Mouse (Mus musculus) midbrain, embryonic 12.5 days (tissue): ENCODE measurements at regions not wholly inside any gene's neighbourhood (a gene's known extent, or its start where the extent isn't known, plus 50 kb on each side); places are given as distances from the start of the nearest gene placed in this dataset.

Experiments used
- ATAC-seq: fragments of 200-750 bp; cut with Nextera tagmentation; 2 replicates; pipeline ENCODE4 v1.8.0; 2017; ENCODE audit warnings: low read depth, moderate TSS enrichment, moderate library complexity; ENCODE audit not compliant: low FRiP score
- H3K27ac ChIP-seq: fragments of 300-500 bp; sonication (generic); replicated peaks from 2 replicates; pipeline ENCODE4 v1.5.1; 2016; ENCODE audit warnings: mild to moderate bottlenecking
- H3K27me3 ChIP-seq: fragments of 300-500 bp; sonication (generic); 2 replicates; pipeline ENCODE4 v1.6.1; 2016; ENCODE audit warnings: mild to moderate bottlenecking
- H3K36me3 ChIP-seq: fragments of 300-500 bp; sonication (generic); 2 replicates; pipeline ENCODE4 v1.6.1; 2016
- H3K4me1 ChIP-seq: fragments of 300-500 bp; sonication (generic); 2 replicates; pipeline ENCODE4 v1.6.1; 2016
- H3K4me2 ChIP-seq: fragments of 300-500 bp; sonication (generic); replicated peaks from 2 replicates; pipeline ENCODE4 v1.6.1; 2016; ENCODE audit warnings: mild to moderate bottlenecking, moderate library complexity
- H3K4me3 ChIP-seq: fragments of 300-500 bp; sonication (generic); 2 replicates; pipeline ENCODE4 v1.5.1; 2016; ENCODE audit warnings: mild to moderate bottlenecking
- H3K9ac ChIP-seq: fragments of 300-500 bp; sonication (generic); replicated peaks from 2 replicates; pipeline ENCODE4 v1.6.1; 2016; ENCODE audit warnings: mild to moderate bottlenecking, moderate library complexity
- H3K9me3 ChIP-seq: fragments of 300-500 bp; sonication (generic); 2 replicates; pipeline ENCODE4 v1.6.1; 2016; ENCODE audit warnings: mild to moderate bottlenecking
- WGBS: fragments of 180-500 bp; shearing (Covaris S2); methylation state at CpG from one replicate; pipeline ENCODE4 v1.1.7; 2016; 5-methylcytosine and 5-hydroxymethylcytosine counted together

GRCm38 (mm10) chr13:28866686-28867085, 86.8 kb downstream of the Sox4 start:
- H3K4me1 ChIP-seq = 0 out of 2 replicates have a peak, but pooled peaks cover 5% of the 10 kb centered on the region
- H3K4me3 ChIP-seq = no peak overlapping the region
- no peak overlapping the region for H3K9ac ChIP-seq
- no peak overlapping the region for H3K27ac ChIP-seq
- H3K9me3 ChIP-seq = 0 out of 2 replicates have a peak, but pooled peaks cover 10% of the 10 kb centered on the region
- no peaks in the 10 kb centered on the region for H3K27me3 ChIP-seq
- H3K36me3 ChIP-seq = peaks cover 86% of the 10 kb centered on the region
- no peak for ATAC-seq
- no peak overlapping the region for H3K4me2 ChIP-seq
- WGBS = 79% methylated on average over 3 of the region's 3 CpGs

- Histone ChIP-seq H3K4me2 (no peak overlapping the region), H3K27ac (no peak overlapping the region), H3K36me3 (peaks cover 33% of the 10 kb centered on the region), H3K9me3 (0 out of 2 replicates have a peak, but pooled peaks cover 10% of the 10 kb centered on the region), H3K4me1 (peaks cover 13% of the 10 kb centered on the region), H3K4me3 (no peak overlapping the region), H3K9ac (no peak overlapping the region), H3K27me3 (no peaks in the 10 kb centered on the region)
- WGBS = 83% methylated on average over 2 of the region's 2 CpGs
- ATAC-seq = no peak
Measured at GRCm38 (mm10) chr13:28860601-28861000, 92.9 kb downstream of the Sox4 start.

GRCm38 (mm10) chr13:28859829-28860427, 93.6 kb downstream of the Sox4 start:
- Histone ChIP-seq H3K4me2 (no peak overlapping the region), H3K4me3 (no peak overlapping the region), H3K27me3 (no peaks in the 10 kb centered on the region), H3K27ac (no peak overlapping the region), H3K9ac (no peak overlapping the region), H3K36me3 (peaks cover 27% of the 10 kb centered on the region), H3K4me1 (peaks cover 13% of the 10 kb centered on the region), H3K9me3 (0 out of 2 replicates have a peak, but pooled peaks cover 10% of the 10 kb centered on the region)
- 57% methylated on average over 11 of the region's 11 CpGs for WGBS
- ATAC-seq = peak; percentile 58; the same call in 1 of the 2 replicates

GRCm38 (mm10) chr13:28858001-28858400, 95.5 kb downstream of the Sox4 start:
- H3K9me3 ChIP-seq = 0 out of 2 replicates have a peak, but pooled peaks cover 5% of the 10 kb centered on the region
- 94% methylated on average over 6 of the region's 6 CpGs for WGBS
- no peak overlapping the region for H3K27ac ChIP-seq
- peaks cover 18% of the 10 kb centered on the region for H3K36me3 ChIP-seq
- peaks cover 13% of the 10 kb centered on the region for H3K4me1 ChIP-seq
- H3K4me3 ChIP-seq = no peak overlapping the region
- no peak overlapping the region for H3K9ac ChIP-seq
- no peak for ATAC-seq
- no peaks in the 10 kb centered on the region for H3K27me3 ChIP-seq
- no peak overlapping the region for H3K4me2 ChIP-seq

- Histone ChIP-seq H3K27ac (no peak overlapping the region), H3K4me1 (peaks cover 13% of the 10 kb centered on the region), H3K27me3 (no peaks in the 10 kb centered on the region), H3K4me2 (no peak overlapping the region), H3K36me3 (peaks cover 17% of the 10 kb centered on the region; the same call in 1 of the 2 replicates), H3K9me3 (0 out of 2 replicates have a peak, but pooled peaks cover 10% of the 10 kb centered on the region), H3K9ac (no peak overlapping the region), H3K4me3 (no peak overlapping the region)
- ATAC-seq = no peak
- 94% methylated on average over 6 of the region's 6 CpGs for whole genome bisulfite sequencing
Measured at GRCm38 (mm10) chr13:28857201-28857600, 96.3 kb downstream of the Sox4 start.

GRCm38 (mm10) chr13:28856472-28856871, 97.0 kb downstream of the Sox4 start:
- H3K27me3 ChIP-seq = no peaks in the 10 kb centered on the region
- WGBS = 92% methylated on average over 4 of the region's 4 CpGs

GRCm38 (mm10) chr13:28854247-28854646, 99.3 kb downstream of the Sox4 start:
- WGBS = 93% methylated on average over 9 of the region's 9 CpGs
- no peak overlapping the region for H3K4me2 ChIP-seq

More at GRCm38 (mm10) chr13:28856472-28856871, 97.0 kb downstream of the Sox4 start:
- ATAC-seq = no peak
- Histone ChIP-seq H3K9ac (no peak overlapping the region), H3K27ac (no peak overlapping the region), H3K4me1 (peaks cover 13% of the 10 kb centered on the region), H3K4me3 (no peak overlapping the region), H3K36me3 (peaks cover 14% of the 10 kb centered on the region; the same call in 1 of the 2 replicates), H3K9me3 (0 out of 2 replicates have a peak, but pooled peaks cover 10% of the 10 kb centered on the region), H3K4me2 (no peak overlapping the region)

GRCm38 (mm10) chr13:28848305-28848704, 105.2 kb downstream of the Sox4 start:
- H3K36me3 ChIP-seq = peaks cover 6% of the 10 kb centered on the region; the same call in 1 of the 2 replicates
- 93% methylated on average over 5 of the region's 5 CpGs for whole genome bisulfite sequencing
- no peak overlapping the region for H3K27ac ChIP-seq
- no peak overlapping the region for H3K9ac ChIP-seq
- no peak overlapping the region for H3K4me3 ChIP-seq
- peaks cover 22% of the 10 kb centered on the region for H3K4me1 ChIP-seq
- H3K4me2 ChIP-seq = no peak overlapping the region
- H3K27me3 ChIP-seq = no peaks in the 10 kb centered on the region
- no peak for ATAC-seq
- H3K9me3 ChIP-seq = 0 out of 2 replicates have a peak, but pooled peaks cover 10% of the 10 kb centered on the region

More at GRCm38 (mm10) chr13:28854247-28854646, 99.3 kb downstream of the Sox4 start:
- Histone ChIP-seq H3K4me3 (no peak overlapping the region), H3K4me1 (peaks cover 5% of the 10 kb centered on the region), H3K9ac (no peak overlapping the region), H3K27me3 (no peaks in the 10 kb centered on the region), H3K36me3 (peaks cover 14% of the 10 kb centered on the region; the same call in 1 of the 2 replicates), H3K9me3 (0 out of 2 replicates have a peak, but pooled peaks cover 10% of the 10 kb centered on the region), H3K27ac (no peak overlapping the region; the same call in 1 of the 2 replicates)
- no peak for ATAC-seq

GRCm38 (mm10) chr13:28847478-28847877, 106.0 kb downstream of the Sox4 start:
- no peaks in the 10 kb centered on the region for H3K27me3 ChIP-seq
- 0 out of 2 replicates have a peak overlapping the region, but pooled peaks have one; percentile 6 for H3K27ac ChIP-seq
- H3K9ac ChIP-seq = no peak overlapping the region
- ATAC-seq = no peak
- H3K4me2 ChIP-seq = no peak overlapping the region
- H3K36me3 ChIP-seq = no peaks in the 10 kb centered on the region
- 69% methylated on average over 3 of the region's 3 CpGs for WGBS
- H3K9me3 ChIP-seq = 0 out of 2 replicates have a peak, but pooled peaks cover 3% of the 10 kb centered on the region
- peaks cover 22% of the 10 kb centered on the region for H3K4me1 ChIP-seq
- H3K4me3 ChIP-seq = no peak overlapping the region

GRCm38 (mm10) chr13:28844495-28844894, 109.0 kb downstream of the Sox4 start:
- no peaks in the 10 kb centered on the region for H3K27me3 ChIP-seq

GRCm38 (mm10) chr13:28842811-28843210, 110.7 kb downstream of the Sox4 start:
- Histone ChIP-seq H3K9ac (no peak overlapping the region), H3K27me3 (no peaks in the 10 kb centered on the region), H3K4me3 (no peak overlapping the region), H3K27ac (no peak overlapping the region), H3K9me3 (no peaks in the 10 kb centered on the region), H3K4me2 (no peak overlapping the region), H3K4me1 (peaks cover 25% of the 10 kb centered on the region), H3K36me3 (no peaks in the 10 kb centered on the region)
- no peak for ATAC-seq
- 86% methylated on average over 3 of the region's 3 CpGs for WGBS

More at GRCm38 (mm10) chr13:28844495-28844894, 109.0 kb downstream of the Sox4 start:
- Histone ChIP-seq H3K27ac (no peak overlapping the region; the same call in 1 of the 2 replicates), H3K4me1 (peaks cover 22% of the 10 kb centered on the region), H3K4me2 (no peak overlapping the region), H3K9me3 (no peaks in the 10 kb centered on the region), H3K36me3 (no peaks in the 10 kb centered on the region), H3K9ac (no peak overlapping the region), H3K4me3 (no peak overlapping the region)
- 45% methylated on average over 3 of the region's 3 CpGs for WGBS
- 0 out of 2 replicates have a peak, but pooled peaks have one; percentile 38 for ATAC-seq

GRCm38 (mm10) chr13:28840142-28840541, 113.4 kb downstream of the Sox4 start:
- H3K27ac ChIP-seq = 0 out of 2 replicates have a peak overlapping the region, but pooled peaks have one; percentile 11
- H3K4me1 ChIP-seq = peaks cover 12% of the 10 kb centered on the region
- peaks cover 2% of the 10 kb centered on the region; the same call in 1 of the 2 replicates for H3K36me3 ChIP-seq
- no peak for ATAC-seq
- H3K9me3 ChIP-seq = no peaks in the 10 kb centered on the region
- H3K4me2 ChIP-seq = no peak overlapping the region
- H3K9ac ChIP-seq = no peak overlapping the region
- no peak overlapping the region for H3K4me3 ChIP-seq
- WGBS = 79% methylated on average over 5 of the region's 5 CpGs
- H3K27me3 ChIP-seq = no peaks in the 10 kb centered on the region
